Mouse (Mus musculus) CH12F3 (cell line): ENCODE data around the gene 1110051M20Rik.
"Not testable (repeated sequence)": the region's sequence is repeated elsewhere in the genome, so short reads cannot be mapped to it uniquely, and the experiment has no call there.

Experiments
- in situ Hi-C: fragments of 300-500 bp; cut with MboI; formaldehyde crosslinking; loops from 2 replicates; pipeline ENCODE4 v1.14.3; 2020; ENCODE audit warnings: low sequenced_read_pairs

The 1110051M20Rik gene

GRCm38 (mm10) chr2:91444286-91444892 is at the start of gene 1110051M20Rik:
Gene 1110051M20Rik (minus strand): TSS chr2:91444704.
- in situ Hi-C loops, result no loop called here

- in situ Hi-C loops, result no loop called here
Observed at GRCm38 (mm10) chr2:91493981-91494380, 49.5 kb upstream of the 1110051M20Rik start.

GRCm38 (mm10) chr2:91492071-91492635 is 47.6 kb upstream of the 1110051M20Rik start:
- in situ Hi-C loops, result no loop called here

DNA sequence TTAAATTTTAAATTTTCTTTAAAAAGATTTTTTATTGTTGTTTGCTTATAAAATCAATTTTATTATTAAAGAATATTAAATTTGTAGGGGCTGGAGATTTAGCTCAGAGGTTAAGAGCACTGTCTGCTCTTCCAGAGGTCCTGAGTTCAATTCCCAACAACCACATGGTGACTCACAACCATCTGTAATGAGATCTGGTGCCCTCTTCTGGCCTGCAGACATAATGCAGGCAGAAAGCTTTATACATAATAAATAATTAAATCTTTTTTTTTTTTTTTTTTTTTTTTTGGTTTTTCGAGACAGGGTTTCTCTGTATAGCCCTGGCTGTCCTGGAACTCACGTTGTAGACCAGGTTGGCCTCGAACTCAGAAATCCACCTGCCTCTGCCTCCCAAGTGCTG is 42.8 kb upstream of the 1110051M20Rik start:
- in situ Hi-C loops, result not testable (repeated sequence)

- in situ Hi-C loops, result no loop called here
Observed at GRCm38 (mm10) chr2:91485256-91485655, 40.8 kb upstream of the 1110051M20Rik start.

GRCm38 (mm10) chr2:91484698-91485097 is 40.2 kb upstream of the 1110051M20Rik start:
- in situ Hi-C loops, result no loop called here

DNA sequence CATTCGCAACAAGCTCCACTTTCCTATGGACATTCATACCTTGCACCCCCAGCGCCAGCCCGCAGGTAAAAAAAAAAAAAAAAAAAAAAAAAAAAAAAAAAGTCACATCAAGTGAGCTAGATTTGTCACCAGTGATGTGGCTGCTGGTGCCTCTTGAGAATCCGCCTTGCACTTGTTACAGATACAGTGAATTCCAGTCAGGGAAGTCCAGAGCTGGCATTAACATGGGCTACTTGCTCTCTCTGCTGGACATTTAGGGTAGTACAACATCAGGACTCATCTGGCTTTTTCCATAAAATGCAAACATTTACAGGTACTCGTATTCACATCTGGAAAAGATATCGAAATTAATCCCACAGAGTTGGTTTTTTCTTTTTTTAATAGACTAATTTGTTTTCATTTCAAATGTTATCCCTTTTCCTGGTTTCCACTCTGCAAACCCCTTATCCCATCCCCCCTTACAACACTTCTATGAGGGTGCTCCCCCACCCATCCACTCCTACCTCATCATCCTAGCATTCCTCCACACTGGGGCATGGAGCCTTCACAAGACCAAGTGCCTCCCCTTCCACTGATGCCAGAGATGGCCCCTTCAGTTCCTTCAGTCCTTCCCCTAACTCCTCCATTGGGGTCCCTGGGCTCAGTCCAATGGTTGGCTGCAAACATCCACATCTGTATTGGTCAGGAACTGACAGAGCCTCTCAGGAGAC is 36.5 kb upstream of the 1110051M20Rik start:
- in situ Hi-C loops, result no loop called here

DNA sequence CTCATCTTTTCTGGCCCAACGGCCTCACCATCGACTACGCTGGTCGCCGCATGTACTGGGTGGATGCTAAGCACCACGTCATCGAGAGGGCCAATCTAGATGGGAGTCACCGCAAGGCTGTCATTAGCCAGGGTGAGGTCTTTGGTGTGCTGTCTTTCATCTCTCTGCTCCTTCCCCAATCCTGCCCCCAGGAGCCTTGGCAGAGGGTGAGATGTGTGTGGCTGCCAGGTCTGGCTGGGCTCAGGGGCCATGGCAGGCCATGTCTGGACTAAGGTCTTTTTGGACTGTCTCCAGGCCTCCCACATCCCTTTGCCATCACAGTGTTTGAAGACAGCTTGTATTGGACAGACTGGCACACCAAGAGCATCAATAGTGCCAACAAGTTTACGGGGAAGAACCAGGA is 35.9 kb upstream of the 1110051M20Rik start:
- in situ Hi-C loops, result no loop called here

DNA sequence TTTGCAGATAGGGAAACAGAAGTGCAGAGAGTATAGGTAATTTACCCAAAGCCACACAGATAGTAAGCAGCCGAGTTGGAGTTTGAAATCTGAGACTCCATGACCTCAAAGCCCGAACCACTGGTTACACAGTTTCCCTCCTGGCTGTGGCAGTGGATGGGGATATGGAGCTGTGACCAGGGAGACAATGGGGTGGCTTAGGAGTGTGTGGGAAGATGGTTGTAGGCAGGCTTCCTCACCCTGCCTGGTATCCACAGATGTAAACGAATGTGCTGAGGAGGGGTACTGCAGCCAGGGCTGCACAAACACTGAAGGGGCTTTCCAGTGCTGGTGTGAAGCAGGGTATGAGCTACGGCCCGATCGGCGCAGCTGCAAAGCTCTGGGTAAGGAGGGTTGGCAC is 32.3 kb upstream of the 1110051M20Rik start:
- in situ Hi-C loops, result loop anchor here (5.0 kb wide), 1 partner anchor 195 kb away; no protein-coding TSS in a partner anchor

DNA sequence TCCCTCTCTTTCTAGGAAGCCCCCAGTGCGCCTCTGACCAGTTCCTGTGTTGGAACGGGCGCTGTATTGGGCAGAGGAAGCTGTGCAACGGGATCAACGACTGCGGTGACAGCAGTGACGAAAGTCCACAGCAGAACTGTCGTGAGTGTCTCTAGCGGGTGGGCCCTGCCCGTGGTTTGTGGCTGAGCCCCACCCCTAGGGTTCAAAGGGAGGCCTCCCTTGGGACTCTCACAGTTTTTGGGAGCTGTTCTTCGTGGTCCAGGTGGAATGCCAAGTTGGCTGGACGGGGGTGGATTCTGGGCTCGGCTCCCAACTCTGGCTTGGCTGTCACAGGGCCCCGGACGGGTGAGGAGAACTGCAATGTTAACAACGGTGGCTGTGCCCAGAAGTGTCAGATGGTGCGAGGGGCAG is 31.8 kb upstream of the 1110051M20Rik start:
- in situ Hi-C loops, result loop anchor here (5.0 kb wide), 1 partner anchor 194 kb away; no protein-coding TSS in a partner anchor

DNA sequence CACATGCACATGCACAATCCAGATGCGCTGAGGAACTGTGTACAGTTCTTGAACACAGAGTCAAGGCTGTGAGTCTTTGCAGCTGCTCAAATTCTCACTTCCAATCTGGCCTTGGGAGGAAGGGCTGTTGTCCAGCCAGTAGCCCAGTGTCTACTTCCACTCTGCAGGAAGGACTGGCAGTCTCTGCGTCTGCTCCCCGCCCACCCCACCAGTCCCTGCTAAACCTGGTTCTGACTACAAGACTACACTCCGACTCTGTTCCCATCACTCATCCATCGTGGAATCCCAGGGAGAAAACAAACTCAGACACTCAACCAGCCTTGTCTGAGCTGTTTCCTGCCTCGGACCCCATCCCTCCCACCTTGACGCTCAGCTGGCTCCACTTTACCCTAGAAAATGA is 31.3 kb upstream of the 1110051M20Rik start:
- in situ Hi-C loops, result loop anchor here (5.0 kb wide), 1 partner anchor 193 kb away; no protein-coding TSS in a partner anchor

DNA sequence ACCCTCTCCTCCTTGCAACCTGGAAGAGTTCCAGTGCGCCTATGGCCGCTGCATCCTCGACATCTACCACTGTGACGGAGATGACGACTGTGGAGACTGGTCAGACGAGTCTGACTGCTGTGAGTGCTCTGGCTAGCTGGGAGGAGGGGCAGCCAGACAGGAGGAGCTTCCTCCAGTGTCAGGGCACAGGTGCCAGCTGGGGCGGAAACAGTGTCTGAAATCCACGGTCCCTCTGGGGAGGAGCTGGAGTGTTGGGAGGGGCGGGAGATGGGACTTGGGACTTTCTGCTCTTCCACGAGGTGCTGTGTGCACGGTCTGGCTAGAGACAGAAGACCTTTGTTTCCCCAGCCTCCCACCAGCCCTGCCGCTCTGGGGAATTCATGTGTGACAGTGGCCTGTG is 29.9 kb upstream of the 1110051M20Rik start:
- in situ Hi-C loops, result no loop called here

GRCm38 (mm10) chr2:91470055-91470647 is 25.6 kb upstream of the 1110051M20Rik start:
- in situ Hi-C loops, result no loop called here

- in situ Hi-C loops, result no loop called here
Observed at GRCm38 (mm10) chr2:91467613-91468012, 23.1 kb upstream of the 1110051M20Rik start.

- in situ Hi-C loops, result no loop called here
Observed at GRCm38 (mm10) chr2:91465934-91466333, 21.4 kb upstream of the 1110051M20Rik start.

DNA sequence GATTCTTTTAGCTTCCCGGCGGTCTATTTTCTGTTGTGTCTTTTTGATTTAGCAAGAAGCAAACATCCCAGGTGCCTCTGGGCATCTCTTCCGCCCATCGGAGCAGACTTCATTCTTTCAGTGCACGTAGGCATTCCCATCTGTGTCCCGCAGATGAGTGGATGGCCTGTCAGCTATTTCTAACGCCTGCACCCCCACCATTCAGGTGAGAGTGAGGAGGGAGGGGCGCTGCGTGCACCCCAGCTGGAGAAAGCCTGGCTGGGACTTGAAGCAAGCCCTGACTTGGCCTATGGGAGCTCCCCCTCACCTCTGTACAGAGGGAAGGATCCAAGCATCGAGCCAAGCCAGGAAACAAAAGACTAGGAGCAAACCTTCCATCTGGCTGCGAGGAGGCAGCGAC is 18.2 kb upstream of the 1110051M20Rik start:
- in situ Hi-C loops, result no loop called here

DNA sequence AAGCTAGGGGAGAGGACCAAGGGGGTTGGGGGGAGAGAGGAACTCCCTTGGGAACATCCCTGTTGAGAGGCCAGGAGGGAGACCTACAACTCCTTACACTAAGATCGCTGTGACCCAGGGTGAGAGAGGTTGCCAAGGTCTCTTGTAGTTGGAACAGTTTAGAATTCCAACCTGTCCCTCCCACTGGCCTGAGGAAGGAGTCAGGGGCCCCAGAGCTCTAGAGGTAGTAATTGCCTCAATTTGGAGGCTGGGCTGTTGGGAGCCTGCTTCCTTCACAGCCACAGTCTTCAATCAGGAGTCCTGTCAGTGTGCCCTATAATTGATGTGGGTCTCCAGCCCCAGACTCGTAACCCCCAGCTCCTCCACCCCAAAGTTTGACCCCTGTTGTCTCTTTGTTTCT is 17.7 kb upstream of the 1110051M20Rik start:
- in situ Hi-C loops, result no loop called here

DNA sequence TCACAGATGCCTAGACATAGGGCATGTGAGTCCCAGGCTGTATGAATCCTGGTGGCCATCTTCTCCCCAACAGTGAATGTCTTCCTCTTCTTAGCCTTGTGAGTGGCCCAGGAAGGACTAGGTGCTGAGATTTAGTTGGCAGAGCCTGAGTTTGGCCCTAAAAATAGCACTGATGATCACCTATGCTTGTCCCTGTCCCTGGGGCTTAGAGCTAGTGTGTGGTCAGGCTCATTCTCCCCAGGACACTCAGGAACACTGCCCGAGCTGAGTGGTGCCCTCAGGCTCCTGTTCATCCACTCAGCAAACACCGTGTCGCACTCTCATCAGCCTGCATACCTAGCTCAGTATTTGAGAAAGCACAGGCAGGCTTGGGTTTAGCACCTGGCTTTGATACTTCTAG is 16.8 kb upstream of the 1110051M20Rik start:
- in situ Hi-C loops, result no loop called here

DNA sequence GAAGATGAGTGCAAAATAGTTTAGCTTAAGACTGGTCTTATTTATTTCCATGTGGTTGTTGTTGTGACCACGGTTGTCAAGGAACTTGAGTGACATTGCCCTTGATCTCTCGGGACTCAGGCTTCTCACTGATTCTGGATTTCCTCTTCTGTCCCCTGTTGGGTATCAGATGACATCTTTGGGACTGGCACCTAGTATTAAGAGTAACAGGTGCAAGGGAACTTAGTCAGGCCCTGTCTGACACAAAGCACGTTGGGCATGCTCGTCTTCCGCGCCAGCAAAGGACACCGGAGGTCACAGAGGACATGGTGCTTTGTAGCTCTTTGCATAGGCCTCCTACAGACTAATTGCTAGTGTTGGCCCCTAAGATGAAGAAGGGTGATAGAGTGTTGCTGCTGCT is 16.3 kb upstream of the 1110051M20Rik start:
- in situ Hi-C loops, result no loop called here

GRCm38 (mm10) chr2:91460076-91460475 is 15.6 kb upstream of the 1110051M20Rik start:
- in situ Hi-C loops, result no loop called here

- in situ Hi-C loops, result no loop called here
Observed at GRCm38 (mm10) chr2:91458673-91459391, 14.3 kb upstream of the 1110051M20Rik start.
